Mouse (Mus musculus): ENCODE measurements around the gene Exoc3l. TPM values are rescaled to one million over a fixed set of nuclear protein-coding genes. Genes with fewer than 3 reads are reported as not detected.
A peak's percentile ranks its signal among the peaks of the same experiment; 100 is the strongest.

Gene Exoc3l
- polyA plus RNA-seq, 1 experiment from 2014 or later = 8.3 TPM

GRCm38 (mm10) chr8:105308428-105308827 is 12.5 kb upstream of the Exoc3l start:
- WGBS = 96% methylated on average over 10 of the region's 10 CpGs
- 0 out of 2 replicates have a peak, but pooled peaks cover 3% of the 10 kb centered on the region for H3K4me1 ChIP-seq (ENCODE audit: control insufficient read depth, insufficient read depth, low read length)
- H3K27me3 ChIP-seq (replicated peaks; ENCODE audit: control insufficient read depth, insufficient read depth, low read length) = no peaks in the 10 kb centered on the region
- no peak for ATAC-seq
- no peak overlapping the region for H3K4me2 ChIP-seq (ENCODE audit: low read length)
- DNase-seq (ENCODE audit: low spot score) = no peak
- no peak overlapping the region for H3K27ac ChIP-seq (ENCODE audit: low read depth, low read length)
- H3K36me3 ChIP-seq (ENCODE audit: control insufficient read depth, insufficient read depth, low read length) = peaks cover 66% of the 10 kb centered on the region
- H3K9ac ChIP-seq (ENCODE audit: low read length) = no peak overlapping the region
- no peaks in the 10 kb centered on the region for H3K9me3 ChIP-seq (replicated peaks; ENCODE audit: control insufficient read depth, low read length)
- H3K4me3 ChIP-seq (ENCODE audit: low read depth, low read length) = no peak overlapping the region

- Histone ChIP-seq H3K36me3 (ENCODE audit: control insufficient read depth, insufficient read depth, low read length) (peaks cover 66% of the 10 kb centered on the region), H3K9ac (ENCODE audit: low read length) (no peak overlapping the region), H3K4me2 (ENCODE audit: low read length) (no peak overlapping the region), H3K9me3 (replicated peaks; ENCODE audit: control insufficient read depth, low read length) (no peaks in the 10 kb centered on the region), H3K27ac (ENCODE audit: low read depth, low read length) (no peak overlapping the region), H3K4me3 (ENCODE audit: low read depth, low read length) (no peak overlapping the region), H3K27me3 (replicated peaks; ENCODE audit: control insufficient read depth, insufficient read depth, low read length) (no peaks in the 10 kb centered on the region), H3K4me1 (ENCODE audit: control insufficient read depth, insufficient read depth, low read length) (0 out of 2 replicates have a peak, but pooled peaks cover 3% of the 10 kb centered on the region)
- ATAC-seq (no peak), DNase-seq (ENCODE audit: low spot score) (no peak)
- 95% methylated on average over 13 of the region's 13 CpGs for WGBS
Observed at GRCm38 (mm10) chr8:105307670-105308069, 11.8 kb upstream of the Exoc3l start.

- no peak for DNase-seq (ENCODE audit: low spot score)
- Histone ChIP-seq H3K27me3 (replicated peaks; ENCODE audit: control insufficient read depth, insufficient read depth, low read length) (no peaks in the 10 kb centered on the region), H3K4me3 (ENCODE audit: low read depth, low read length) (no peak overlapping the region), H3K27ac (ENCODE audit: low read depth, low read length) (no peak overlapping the region), H3K4me2 (ENCODE audit: low read length) (peak overlapping the region; percentile 36), H3K36me3 (ENCODE audit: control insufficient read depth, insufficient read depth, low read length) (peaks cover 69% of the 10 kb centered on the region), H3K4me1 (ENCODE audit: control insufficient read depth, insufficient read depth, low read length) (0 out of 2 replicates have a peak, but pooled peaks cover 3% of the 10 kb centered on the region), H3K9ac (ENCODE audit: low read length) (no peak overlapping the region; the same call in 1 of the 2 replicates), H3K9me3 (replicated peaks; ENCODE audit: control insufficient read depth, low read length) (no peaks in the 10 kb centered on the region)
- ATAC-seq = 0 out of 2 replicates have a peak, but pooled peaks have one; percentile 6
- WGBS = 74% methylated on average over 5 of the region's 5 CpGs
Observed at GRCm38 (mm10) chr8:105306146-105306691, 10.3 kb upstream of the Exoc3l start.

- Histone ChIP-seq H3K27ac (ENCODE audit: low read depth, low read length) (peak within 1 kb of the TSS; percentile 5; the same call in 1 of the 2 replicates), H3K9ac (ENCODE audit: low read length) (peak within 1 kb of the TSS; percentile 46), H3K27me3 (replicated peaks; ENCODE audit: control insufficient read depth, insufficient read depth, low read length) (no peaks in the 10 kb centered on the region), H3K4me3 (ENCODE audit: low read depth, low read length) (no peak within 1 kb of the TSS), H3K36me3 (ENCODE audit: control insufficient read depth, insufficient read depth, low read length) (peaks cover 76% of the 10 kb centered on the region), H3K4me1 (ENCODE audit: control insufficient read depth, insufficient read depth, low read length) (0 out of 2 replicates have a peak, but pooled peaks cover 3% of the 10 kb centered on the region), H3K4me2 (ENCODE audit: low read length) (peak within 1 kb of the TSS; percentile 36), H3K9me3 (replicated peaks; ENCODE audit: control insufficient read depth, low read length) (no peaks in the 10 kb centered on the region)
- ATAC-seq (peak; percentile 33), DNase-seq (ENCODE audit: low spot score) (peak; percentile 21)
- 11% methylated on average over 24 of the region's 30 CpGs for WGBS
Observed at GRCm38 (mm10) chr8:105305211-105306145, 9.6 kb upstream of the Exoc3l start, which contains the start of gene Elmo3. Gene Elmo3, plus strand, starts transcription at chr8:105305601.

- ATAC-seq = peak; percentile 12
- Histone ChIP-seq H3K27ac (ENCODE audit: low read depth, low read length) (peak overlapping the region; percentile 5; the same call in 1 of the 2 replicates), H3K27me3 (replicated peaks; ENCODE audit: control insufficient read depth, insufficient read depth, low read length) (no peaks in the 10 kb centered on the region), H3K4me2 (ENCODE audit: low read length) (no peak overlapping the region), H3K9ac (ENCODE audit: low read length) (no peak overlapping the region), H3K4me1 (ENCODE audit: control insufficient read depth, insufficient read depth, low read length) (0 out of 2 replicates have a peak, but pooled peaks cover 3% of the 10 kb centered on the region), H3K36me3 (ENCODE audit: control insufficient read depth, insufficient read depth, low read length) (peaks cover 82% of the 10 kb centered on the region), H3K9me3 (replicated peaks; ENCODE audit: control insufficient read depth, low read length) (no peaks in the 10 kb centered on the region), H3K4me3 (ENCODE audit: low read depth, low read length) (no peak overlapping the region)
- DNase-seq (ENCODE audit: low spot score) = peak; percentile 20
- 67% methylated on average over 9 of the region's 9 CpGs for WGBS
Observed at GRCm38 (mm10) chr8:105304325-105305210, 8.7 kb upstream of the Exoc3l start.

GRCm38 (mm10) chr8:105303874-105304273 is 8.0 kb upstream of the Exoc3l start:
- Histone ChIP-seq H3K9ac (ENCODE audit: low read length) (no peak overlapping the region), H3K4me1 (ENCODE audit: control insufficient read depth, insufficient read depth, low read length) (peaks cover 5% of the 10 kb centered on the region), H3K27ac (ENCODE audit: low read depth, low read length) (no peak overlapping the region), H3K27me3 (replicated peaks; ENCODE audit: control insufficient read depth, insufficient read depth, low read length) (no peaks in the 10 kb centered on the region), H3K4me2 (ENCODE audit: low read length) (no peak overlapping the region), H3K36me3 (ENCODE audit: control insufficient read depth, insufficient read depth, low read length) (peaks cover 81% of the 10 kb centered on the region), H3K9me3 (replicated peaks; ENCODE audit: control insufficient read depth, low read length) (no peaks in the 10 kb centered on the region), H3K4me3 (ENCODE audit: low read depth, low read length) (no peak overlapping the region)
- 84% methylated on average over 9 of the region's 9 CpGs for WGBS
- DNase-seq (ENCODE audit: low spot score) = no peak
- ATAC-seq = no peak

- Histone ChIP-seq H3K9ac (ENCODE audit: low read length) (no peak overlapping the region), H3K4me3 (ENCODE audit: low read depth, low read length) (no peak overlapping the region), H3K36me3 (ENCODE audit: control insufficient read depth, insufficient read depth, low read length) (peaks cover 80% of the 10 kb centered on the region), H3K4me2 (ENCODE audit: low read length) (no peak overlapping the region), H3K27ac (ENCODE audit: low read depth, low read length) (no peak overlapping the region), H3K4me1 (ENCODE audit: control insufficient read depth, insufficient read depth, low read length) (peaks cover 10% of the 10 kb centered on the region), H3K27me3 (replicated peaks; ENCODE audit: control insufficient read depth, insufficient read depth, low read length) (no peaks in the 10 kb centered on the region), H3K9me3 (replicated peaks; ENCODE audit: control insufficient read depth, low read length) (no peaks in the 10 kb centered on the region)
- no peak for ATAC-seq
- 94% methylated on average over 8 of the region's 8 CpGs for WGBS
- DNase-seq (ENCODE audit: low spot score) = no peak
Observed at GRCm38 (mm10) chr8:105303396-105303795, 7.5 kb upstream of the Exoc3l start.

GRCm38 (mm10) chr8:105299962-105300361 is 4.1 kb upstream of the Exoc3l start:
- peaks cover 61% of the 10 kb centered on the region for H3K36me3 ChIP-seq (ENCODE audit: control insufficient read depth, insufficient read depth, low read length)
- H3K27me3 ChIP-seq (replicated peaks; ENCODE audit: control insufficient read depth, insufficient read depth, low read length) = no peaks in the 10 kb centered on the region
- no peak overlapping the region for H3K4me2 ChIP-seq (ENCODE audit: low read length)
- H3K4me1 ChIP-seq (ENCODE audit: control insufficient read depth, insufficient read depth, low read length) = peaks cover 15% of the 10 kb centered on the region
- DNase-seq (ENCODE audit: low spot score) (no peak), ATAC-seq (no peak)
- H3K9me3 ChIP-seq (replicated peaks; ENCODE audit: control insufficient read depth, low read length) = no peaks in the 10 kb centered on the region
- no peak overlapping the region for H3K4me3 ChIP-seq (ENCODE audit: low read depth, low read length)
- no peak overlapping the region for H3K27ac ChIP-seq (ENCODE audit: low read depth, low read length)
- H3K9ac ChIP-seq (ENCODE audit: low read length) = no peak overlapping the region
- WGBS = 96% methylated on average over 8 of the region's 8 CpGs
